Comparison of ENCODE assay signal across 8 mouse cellular contexts in genomic region chr9:121286325-121286901, GRCm38 (mm10). TPM values are rescaled to one million over a fixed set of nuclear protein-coding genes. Genes with fewer than 3 reads are reported as not detected.
DNase-seq lines count a peak whose midpoint lies in the region; ATAC-seq and TF ChIP-seq lines count a peak whose summit lies in the region.

No protein-coding gene starts in this region.

- H3K4me1 ChIP-seq in heart, postnatal 0 days (ENCODE audit: control insufficient read depth, insufficient read depth), result no peaks in the 10 kb centered on the region
- no peaks in the 10 kb centered on the region for H3K4me1 ChIP-seq in cortical plate, adult 2 months (ENCODE audit: control insufficient read depth, insufficient read depth, low read length)
- 0 out of 2 replicates have a peak, but pooled peaks cover 5% of the 10 kb centered on the region for H3K4me1 ChIP-seq in hindbrain, postnatal 0 days (ENCODE audit: insufficient read depth, low read length)
- H3K4me1 ChIP-seq in midbrain, embryonic 13.5 days (replicated peaks), result peaks cover 10% of the 10 kb centered on the region

- H3K27ac ChIP-seq in heart, postnatal 0 days (ENCODE audit: low read depth), result peak overlapping the region; percentile 1; the same call in 1 of the 2 replicates
- H3K27ac ChIP-seq in cortical plate, adult 2 months (ENCODE audit: insufficient read depth, low read length), result no peak overlapping the region
- no peak overlapping the region for H3K27ac ChIP-seq in hindbrain, postnatal 0 days
- H3K27ac ChIP-seq in midbrain, embryonic 13.5 days, result no peak overlapping the region

- TF ChIP-seq EP300 in heart, postnatal 0 days (IDR thresholded peaks at IDR 0.05; ENCODE audit: low read depth), result no peak

- WGBS in heart, postnatal 0 days, result 65% methylated on average over 3 of the region's 3 CpGs
- 71% methylated on average over 3 of the region's 3 CpGs for WGBS in hindbrain, postnatal 0 days
- WGBS in midbrain, embryonic 13.5 days, result 75% methylated on average over 3 of the region's 3 CpGs

- no peaks in the 10 kb centered on the region for H3K36me3 ChIP-seq in heart, postnatal 0 days (replicated peaks; ENCODE audit: control insufficient read depth, insufficient read depth, low read length)
- no peaks in the 10 kb centered on the region for H3K36me3 ChIP-seq in hindbrain, postnatal 0 days (ENCODE audit: insufficient read depth, low read length)
- H3K36me3 ChIP-seq in midbrain, embryonic 13.5 days, result 0 out of 2 replicates have a peak, but pooled peaks cover 4% of the 10 kb centered on the region

- no peak for TF ChIP-seq POLR2A in cortical plate, adult 2 months (IDR thresholded peaks at IDR 0.05; ENCODE audit: extremely low read depth, insufficient read depth, low read length)

- no peaks in the 10 kb centered on the region for H3K27me3 ChIP-seq in heart, postnatal 0 days (ENCODE audit: control insufficient read depth, insufficient read depth, low read length)
- no peaks in the 10 kb centered on the region for H3K27me3 ChIP-seq in hindbrain, postnatal 0 days (ENCODE audit: insufficient read depth, low read length)
- peaks cover 3% of the 10 kb centered on the region; the same call in 1 of the 2 replicates for H3K27me3 ChIP-seq in midbrain, embryonic 13.5 days

- H3K9ac ChIP-seq in heart, postnatal 0 days (replicated peaks; ENCODE audit: low read depth, low read length), result 0 out of 2 replicates have a peak overlapping the region, but pooled peaks have one; percentile 40
- peak overlapping the region; percentile 48; the same call in 1 of the 2 replicates for H3K9ac ChIP-seq in hindbrain, postnatal 0 days (replicated peaks; ENCODE audit: low read length)
- H3K9ac ChIP-seq in midbrain, embryonic 13.5 days (replicated peaks), result peak overlapping the region; percentile 44; the same call in 1 of the 2 replicates

- peak overlapping the region; percentile 43 for H3K4me3 ChIP-seq in heart, postnatal 0 days (ENCODE audit: low read depth, low read length)
- H3K4me3 ChIP-seq in cortical plate, adult 2 months (ENCODE audit: insufficient read depth, low read length), result peak overlapping the region; percentile 69
- peak overlapping the region; percentile 43 for H3K4me3 ChIP-seq in hindbrain, postnatal 0 days (ENCODE audit: low read length)
- peak overlapping the region; percentile 45 for H3K4me3 ChIP-seq in midbrain, embryonic 13.5 days (replicated peaks)

- intact Hi-C loops in heart, postnatal 10 days (cut with DNase I), result no loop called here

- peak overlapping the region; percentile 61 for H3K4me2 ChIP-seq in heart, postnatal 0 days (ENCODE audit: low read depth, low read length)
- H3K4me2 ChIP-seq in hindbrain, postnatal 0 days (ENCODE audit: low read depth, low read length), result peak overlapping the region; percentile 65
- peak overlapping the region; percentile 57 for H3K4me2 ChIP-seq in midbrain, embryonic 13.5 days (replicated peaks)

- DNase-seq in heart, postnatal 0 days (ENCODE audit: low spot score), result no peak
- no peak for DNase-seq in heart, postnatal 10 days
- DNase-seq in hindbrain, postnatal 0 days (ENCODE audit: low spot score), result no peak
- no peak for DNase-seq in cerebellum, postnatal 14 days
- no peak for DNase-seq in urinary bladder, postnatal 25 days (ENCODE audit: low spot score)
- DNase-seq in right cerebral cortex, adult 18-20 months, result no peak

- no peak for ATAC-seq in heart, postnatal 0 days (ENCODE audit: insufficient read depth, low read depth)
- ATAC-seq in hindbrain, postnatal 0 days, result no peak
- ATAC-seq in midbrain, embryonic 13.5 days, result no peak

- peaks cover 6% of the 10 kb centered on the region; the same call in 1 of the 2 replicates for H3K9me3 ChIP-seq in heart, postnatal 0 days (replicated peaks; ENCODE audit: control insufficient read depth, low read length)
- H3K9me3 ChIP-seq in hindbrain, postnatal 0 days (ENCODE audit: low read length), result no peaks in the 10 kb centered on the region
- H3K9me3 ChIP-seq in midbrain, embryonic 13.5 days, result peaks cover 6% of the 10 kb centered on the region; the same call in 1 of the 2 replicates

- no peak for TF ChIP-seq CTCF in heart, postnatal 0 days (IDR thresholded peaks at IDR 0.05; ENCODE audit: low read depth)
- TF ChIP-seq CTCF in cortical plate, adult 2 months (IDR thresholded peaks at IDR 0.05; ENCODE audit: extremely low read depth, insufficient read depth, low read length), result no peak
- TF ChIP-seq CTCF in hindbrain, postnatal 0 days (IDR thresholded peaks at IDR 0.05; ENCODE audit: low read depth), result no peak

RNA-seq across cellular contexts. Expression of gene Ulk4, which starts 9.4 kb away (rescaled TPM):
- total RNA-seq in heart, postnatal 0 days (2014; rRNA removed; ENCODE audit: low replicate concordance), result 1.3 and 1.5 TPM in 2 replicates
- polyA plus RNA-seq in heart, postnatal 0 days (2015; fragmentation: Nextera tagmentation; extraction: Ambion mirVana), result 64.3 and 66.7 TPM in 2 replicates
- total RNA-seq in heart, postnatal 10 days (2021), result 1 to 10 TPM in 1 of 2 experiments, under 1 TPM in 1; 0.74 to 1.4 TPM
- 6.7 and 7.3 TPM in 2 replicates for polyA plus RNA-seq in cortical plate, adult 2 months (2012; rRNA removed)
- 8.9 and 20.0 TPM in 2 replicates for total RNA-seq in hindbrain, postnatal 0 days (2014; rRNA removed)
- polyA plus RNA-seq in hindbrain, postnatal 0 days (2015; fragmentation: Nextera tagmentation; extraction: Ambion mirVana), result 76.3 and 80.8 TPM in 2 replicates
- polyA plus RNA-seq in midbrain, embryonic 13.5 days (2015; fragmentation: Nextera tagmentation; extraction: Ambion mirVana), result 151 and 159 TPM in 2 replicates

RNA-seq across cellular contexts. Expression of gene Trak1, which starts 10.9 kb away (rescaled TPM):
- total RNA-seq in heart, postnatal 0 days (2014; rRNA removed; ENCODE audit: low replicate concordance), result 113 and 120 TPM in 2 replicates
- 53.5 and 59.3 TPM in 2 replicates for polyA plus RNA-seq in heart, postnatal 0 days (2015; fragmentation: Nextera tagmentation; extraction: Ambion mirVana)
- 100 to 1,000 TPM; 334 to 336 TPM for total RNA-seq in heart, postnatal 10 days (2021)
- 139 and 140 TPM in 2 replicates for polyA plus RNA-seq in cortical plate, adult 2 months (2012; rRNA removed)
- 129 and 170 TPM in 2 replicates for total RNA-seq in hindbrain, postnatal 0 days (2014; rRNA removed)
- polyA plus RNA-seq in hindbrain, postnatal 0 days (2015; fragmentation: Nextera tagmentation; extraction: Ambion mirVana), result 55.7 and 57.8 TPM in 2 replicates
- 41.1 and 44.8 TPM in 2 replicates for polyA plus RNA-seq in midbrain, embryonic 13.5 days (2015; fragmentation: Nextera tagmentation; extraction: Ambion mirVana)
